Mouse (Mus musculus) v-Abl transformed pro-B cells (cell line): ENCODE results near the gene Tox2.

ENCODE experiments used
- in situ Hi-C, 2 experiments: fragments of 400-800 bp; cut with MboI; formaldehyde crosslinking; loops; one replicate each; pipeline ENCODE4 v1.15.1; 2025; ENCODE audit not compliant: unreplicated experiment in 2 of 2

Tox2 gene

GRCm38 (mm10) chr2:163252645-163253044 lies 49.7 kb downstream of the Tox2 start:
- in situ Hi-C loops, result no loop called here

- in situ Hi-C loops, result no loop called here
Measured at GRCm38 (mm10) chr2:163253248-163254099, 50.5 kb downstream of the Tox2 start.

GRCm38 (mm10) chr2:163254228-163254627 lies 51.3 kb downstream of the Tox2 start:
- in situ Hi-C loops, result no loop called here

- in situ Hi-C loops, result no loop called here
Measured at GRCm38 (mm10) chr2:163256765-163257164, 53.8 kb downstream of the Tox2 start.

GRCm38 (mm10) chr2:163261362-163262054 lies 58.6 kb downstream of the Tox2 start:
- in situ Hi-C loops, result no loop called here

- in situ Hi-C loops, result no loop called here
Measured at GRCm38 (mm10) chr2:163262055-163262420, 59.1 kb downstream of the Tox2 start.

GRCm38 (mm10) chr2:163267097-163267496 lies 64.2 kb downstream of the Tox2 start:
- in situ Hi-C loops, result no loop called here

GRCm38 (mm10) chr2:163271581-163272492 lies 68.9 kb downstream of the Tox2 start:
- in situ Hi-C loops, result no loop called here

- in situ Hi-C loops, result no loop called here
Measured at GRCm38 (mm10) chr2:163273815-163274214, 70.9 kb downstream of the Tox2 start.

- in situ Hi-C loops, result no loop called here
Measured at GRCm38 (mm10) chr2:163275986-163276385, 73.1 kb downstream of the Tox2 start.

- in situ Hi-C loops, result no loop called here
Measured at GRCm38 (mm10) chr2:163277979-163278378, 75.1 kb downstream of the Tox2 start.

GRCm38 (mm10) chr2:163280636-163281322 lies 77.9 kb downstream of the Tox2 start:
- in situ Hi-C loops, result no loop called here

- in situ Hi-C loops, result no loop called here
Measured at GRCm38 (mm10) chr2:163284856-163285255, 81.9 kb downstream of the Tox2 start.

GRCm38 (mm10) chr2:163285335-163285734 lies 82.4 kb downstream of the Tox2 start:
- in situ Hi-C loops, result no loop called here

- in situ Hi-C loops, result no loop called here
Measured at GRCm38 (mm10) chr2:163285762-163286161, 82.8 kb downstream of the Tox2 start.

- in situ Hi-C loops, result no loop called here
Measured at GRCm38 (mm10) chr2:163288881-163289379, 86.0 kb downstream of the Tox2 start.

- in situ Hi-C loops, result no loop called here
Measured at GRCm38 (mm10) chr2:163296999-163297630, 94.2 kb downstream of the Tox2 start.

GRCm38 (mm10) chr2:163300069-163301060 lies 97.4 kb downstream of the Tox2 start:
- in situ Hi-C loops, result no loop called here
